Mouse (Mus musculus) heart, embryonic 13.5 days (tissue): ENCODE measurements at regions not wholly inside any gene's neighbourhood (a gene's known extent, or its start where the extent isn't known, plus 50 kb on each side); places are given as distances from the start of the nearest gene placed in this dataset.

Source experiments
- ATAC-seq: fragments of 200-750 bp; cut with Nextera tagmentation; 2 replicates; pipeline ENCODE4 v1.8.0; 2017; ENCODE audit warnings: moderate TSS enrichment; ENCODE audit not compliant: insufficient number of reproducible peaks, low FRiP score, low TSS enrichment; ENCODE audit errors: extremely low read depth
- H3K27ac ChIP-seq: fragments of 300-500 bp; sonication (generic); replicated peaks from 2 replicates; pipeline ENCODE4 v1.5.1; 2015; ENCODE audit warnings: moderate library complexity, mild to moderate bottlenecking, inconsistent platforms
- H3K27me3 ChIP-seq: fragments of 300-500 bp; sonication (generic); replicated peaks from 2 replicates; pipeline ENCODE4 v1.6.1; 2015; ENCODE audit warnings: mild to moderate bottlenecking, inconsistent platforms
- H3K36me3 ChIP-seq: fragments of 300-500 bp; sonication (generic); 2 replicates; pipeline ENCODE4 v1.6.1; 2015; ENCODE audit warnings: mild to moderate bottlenecking, inconsistent platforms
- H3K4me1 ChIP-seq: fragments of 300-500 bp; sonication (generic); 2 replicates; pipeline ENCODE4 v1.6.1; 2015; ENCODE audit warnings: inconsistent platforms
- H3K4me2 ChIP-seq: fragments of 300-500 bp; sonication (generic); 2 replicates; pipeline ENCODE4 v1.6.1; 2015; ENCODE audit warnings: inconsistent platforms, mild to moderate bottlenecking, moderate library complexity
- H3K4me3 ChIP-seq: fragments of 300-500 bp; sonication (generic); 2 replicates; pipeline ENCODE4 v1.5.1; 2015; ENCODE audit warnings: moderate library complexity, mild to moderate bottlenecking, inconsistent platforms
- H3K9ac ChIP-seq: fragments of 300-500 bp; sonication (generic); 2 replicates; pipeline ENCODE4 v1.6.1; 2015; ENCODE audit warnings: inconsistent platforms, mild to moderate bottlenecking, moderate library complexity
- H3K9me3 ChIP-seq: fragments of 300-500 bp; sonication (generic); 2 replicates; pipeline ENCODE4 v1.6.1; 2016; ENCODE audit warnings: inconsistent platforms
- WGBS: fragments of 180-500 bp; shearing (Covaris S2); methylation state at CpG from one replicate; pipeline ENCODE4 v1.1.7; 2015; ENCODE audit warnings: mixed read lengths; 5-methylcytosine and 5-hydroxymethylcytosine counted together

GRCm38 (mm10) chr1:118741286-118741685 lies 113.5 kb downstream of the Tfcp2l1 start:
- H3K36me3 ChIP-seq = no peaks in the 10 kb centered on the region
- H3K27me3 ChIP-seq = no peaks in the 10 kb centered on the region
- no peak overlapping the region for H3K27ac ChIP-seq
- H3K4me1 ChIP-seq = peaks cover 6% of the 10 kb centered on the region; the same call in 1 of the 2 replicates
- H3K4me3 ChIP-seq = no peak overlapping the region
- no peak overlapping the region for H3K4me2 ChIP-seq
- 79% methylated on average over 5 of the region's 5 CpGs for WGBS
- H3K9me3 ChIP-seq = peaks cover 15% of the 10 kb centered on the region; the same call in 1 of the 2 replicates
- ATAC-seq = no peak
- H3K9ac ChIP-seq = no peak overlapping the region

GRCm38 (mm10) chr1:118748196-118748595 lies 120.5 kb downstream of the Tfcp2l1 start:
- Histone ChIP-seq H3K9ac (no peak overlapping the region), H3K36me3 (no peaks in the 10 kb centered on the region), H3K27ac (no peak overlapping the region), H3K4me2 (no peak overlapping the region), H3K4me3 (no peak overlapping the region), H3K9me3 (peaks cover 7% of the 10 kb centered on the region; the same call in 1 of the 2 replicates), H3K4me1 (peaks cover 3% of the 10 kb centered on the region; the same call in 1 of the 2 replicates), H3K27me3 (no peaks in the 10 kb centered on the region)
- 67% methylated on average over 5 of the region's 5 CpGs for WGBS
- no peak for ATAC-seq

GRCm38 (mm10) chr1:118752869-118753268 lies 125.1 kb downstream of the Tfcp2l1 start:
- no peak for ATAC-seq
- H3K27ac ChIP-seq = no peak overlapping the region
- no peak overlapping the region for H3K9ac ChIP-seq
- no peaks in the 10 kb centered on the region for H3K9me3 ChIP-seq
- H3K4me2 ChIP-seq = no peak overlapping the region
- no peaks in the 10 kb centered on the region for H3K27me3 ChIP-seq
- H3K4me3 ChIP-seq = no peak overlapping the region
- peaks cover 13% of the 10 kb centered on the region for H3K4me1 ChIP-seq
- no peaks in the 10 kb centered on the region for H3K36me3 ChIP-seq
- 77% methylated on average over 3 of the region's 3 CpGs for WGBS

GRCm38 (mm10) chr1:118756171-118756865 lies 128.6 kb downstream of the Tfcp2l1 start:
- Histone ChIP-seq H3K9me3 (no peaks in the 10 kb centered on the region), H3K4me2 (no peak overlapping the region), H3K36me3 (no peaks in the 10 kb centered on the region), H3K27me3 (no peaks in the 10 kb centered on the region), H3K4me3 (no peak overlapping the region), H3K4me1 (peaks cover 13% of the 10 kb centered on the region), H3K9ac (no peak overlapping the region), H3K27ac (peak overlapping the region; percentile 10; the same call in 1 of the 2 replicates)
- WGBS = 34% methylated on average over 9 of the region's 9 CpGs
- no peak; the same call in 1 of the 2 replicates for ATAC-seq

GRCm38 (mm10) chr1:118757340-118758030 lies 129.7 kb downstream of the Tfcp2l1 start:
- WGBS = 60% methylated on average over 3 of the region's 4 CpGs
- Histone ChIP-seq H3K27me3 (no peaks in the 10 kb centered on the region), H3K4me1 (peaks cover 13% of the 10 kb centered on the region), H3K4me2 (no peak overlapping the region), H3K27ac (no peak overlapping the region), H3K36me3 (no peaks in the 10 kb centered on the region), H3K4me3 (no peak overlapping the region), H3K9me3 (no peaks in the 10 kb centered on the region), H3K9ac (no peak overlapping the region)
- ATAC-seq = no peak

- WGBS = 61% methylated on average over 4 of the region's 4 CpGs
- peaks cover 13% of the 10 kb centered on the region for H3K4me1 ChIP-seq
These were observed 130.3 kb downstream of the Tfcp2l1 start for GRCm38 (mm10) chr1:118758031-118758400.

GRCm38 (mm10) chr1:118759141-118759932 lies 131.6 kb downstream of the Tfcp2l1 start:
- Histone ChIP-seq H3K9ac (no peak overlapping the region), H3K9me3 (no peaks in the 10 kb centered on the region), H3K4me3 (no peak overlapping the region), H3K4me1 (peaks cover 13% of the 10 kb centered on the region), H3K4me2 (no peak overlapping the region), H3K27me3 (no peaks in the 10 kb centered on the region), H3K36me3 (no peaks in the 10 kb centered on the region), H3K27ac (no peak overlapping the region)
- no peak for ATAC-seq
- WGBS = 31% methylated on average over 7 of the region's 7 CpGs

More at GRCm38 (mm10) chr1:118758031-118758400, 130.3 kb downstream of the Tfcp2l1 start:
- ATAC-seq = no peak
- Histone ChIP-seq H3K9ac (no peak overlapping the region), H3K36me3 (no peaks in the 10 kb centered on the region), H3K9me3 (no peaks in the 10 kb centered on the region), H3K4me2 (no peak overlapping the region), H3K4me3 (no peak overlapping the region), H3K27me3 (no peaks in the 10 kb centered on the region), H3K27ac (no peak overlapping the region)

GRCm38 (mm10) chr1:118765525-118765924 lies 137.8 kb downstream of the Tfcp2l1 start:
- H3K9ac ChIP-seq = no peak overlapping the region
- 50% methylated on average over 9 of the region's 9 CpGs for WGBS
- no peak for ATAC-seq
- H3K4me1 ChIP-seq = peaks cover 14% of the 10 kb centered on the region
- H3K9me3 ChIP-seq = no peaks in the 10 kb centered on the region
- no peak overlapping the region for H3K27ac ChIP-seq
- no peaks in the 10 kb centered on the region for H3K36me3 ChIP-seq
- H3K4me2 ChIP-seq = no peak overlapping the region
- H3K4me3 ChIP-seq = no peak overlapping the region
- 0 out of 2 replicates have a peak, but pooled peaks cover 7% of the 10 kb centered on the region for H3K27me3 ChIP-seq

GRCm38 (mm10) chr1:118768831-118769230 lies 141.1 kb downstream of the Tfcp2l1 start:
- Histone ChIP-seq H3K4me3 (no peak overlapping the region), H3K4me2 (no peak overlapping the region), H3K27me3 (peaks cover 12% of the 10 kb centered on the region; the same call in 1 of the 2 replicates), H3K9ac (no peak overlapping the region), H3K36me3 (no peaks in the 10 kb centered on the region), H3K9me3 (no peaks in the 10 kb centered on the region), H3K4me1 (peaks cover 14% of the 10 kb centered on the region), H3K27ac (no peak overlapping the region)
- no peak for ATAC-seq
- 21% methylated on average over 4 of the region's 4 CpGs for WGBS

GRCm38 (mm10) chr1:118772261-118772660 lies 144.5 kb downstream of the Tfcp2l1 start:
- peaks cover 4% of the 10 kb centered on the region; the same call in 1 of the 2 replicates for H3K4me1 ChIP-seq
- 13% methylated on average over 9 of the region's 9 CpGs for WGBS
- H3K27ac ChIP-seq = no peak overlapping the region
- no peak overlapping the region for H3K4me2 ChIP-seq
- no peaks in the 10 kb centered on the region for H3K9me3 ChIP-seq
- peaks cover 15% of the 10 kb centered on the region; the same call in 1 of the 2 replicates for H3K27me3 ChIP-seq
- ATAC-seq = no peak
- no peak overlapping the region for H3K9ac ChIP-seq
- no peaks in the 10 kb centered on the region for H3K36me3 ChIP-seq
- H3K4me3 ChIP-seq = no peak overlapping the region
